Mouse (Mus musculus): ENCODE data around the gene Chrna1.

Gene Chrna1

GRCm38 (mm10) chr2:73592231-73593100 lies 12.3 kb upstream of the Chrna1 start:
- in situ Hi-C loops (cut with MboI; ENCODE audit: unreplicated experiment in 2 of 2): loop anchor here in 1 of 2 experiments (25.0 kb wide), 1 partner anchor 695 kb away; no protein-coding TSS in a partner anchor

DNA sequence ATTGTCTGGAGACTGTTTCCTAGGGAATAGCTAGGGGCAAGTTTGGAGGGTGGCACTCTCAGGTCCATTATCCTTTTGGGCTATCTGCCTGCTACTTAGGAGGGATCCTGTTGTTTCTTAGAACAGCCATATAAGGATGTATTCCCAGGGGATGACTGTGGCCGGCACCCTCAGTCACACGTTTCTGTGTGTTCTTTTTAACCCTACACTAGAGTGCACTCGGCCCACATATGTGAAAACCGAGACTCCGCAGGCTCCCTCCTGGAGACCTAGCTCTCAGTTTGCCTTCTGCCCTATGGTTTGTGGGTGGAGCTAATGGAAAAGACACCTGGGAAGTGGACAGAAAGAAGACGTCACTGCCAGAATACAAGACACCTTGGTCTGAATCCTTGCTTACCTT lies 11.1 kb upstream of the Chrna1 start:
- in situ Hi-C loops (cut with MboI; ENCODE audit: unreplicated experiment in 2 of 2): loop anchor here in 1 of 2 experiments (25.0 kb wide), 1 partner anchor 696 kb away; no protein-coding TSS in a partner anchor

DNA sequence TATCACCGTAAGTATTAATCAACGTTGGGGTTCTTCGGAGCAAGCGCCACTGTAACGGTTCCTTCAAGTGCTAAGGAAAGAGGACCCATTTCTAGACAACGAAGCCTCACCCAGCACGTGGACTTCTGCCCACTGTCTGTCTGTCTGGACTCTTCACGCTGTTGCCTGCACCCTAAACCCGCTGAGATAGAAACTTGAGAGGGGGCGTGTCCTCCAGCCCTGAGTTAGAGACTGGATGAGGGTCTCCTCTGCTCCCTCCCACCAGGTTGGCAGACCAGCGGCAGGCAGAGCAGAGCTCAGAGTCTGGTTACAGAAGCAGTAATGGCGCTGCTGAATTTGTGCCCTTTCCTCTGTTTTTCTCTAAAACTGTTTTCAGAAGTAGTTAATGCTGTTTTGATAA lies 10.0 kb upstream of the Chrna1 start:
- in situ Hi-C loops (cut with MboI; ENCODE audit: unreplicated experiment in 2 of 2): loop anchor here in 1 of 2 experiments (25.0 kb wide), 1 partner anchor 697 kb away; no protein-coding TSS in a partner anchor

- in situ Hi-C loops (cut with MboI; ENCODE audit: unreplicated experiment in 2 of 2): loop anchor here (5.0 to 25.0 kb wide), 5 partner anchors 406 to 1073 kb away; no protein-coding TSS in a partner anchor
These were observed 8.8 kb upstream of the Chrna1 start for GRCm38 (mm10) chr2:73588951-73589350.

- in situ Hi-C loops (cut with MboI; ENCODE audit: unreplicated experiment in 2 of 2): loop anchor here (5.0 to 25.0 kb wide), 5 partner anchors 408 to 1075 kb away; no protein-coding TSS in a partner anchor
These were observed 7.0 kb upstream of the Chrna1 start for GRCm38 (mm10) chr2:73587109-73587506.

DNA sequence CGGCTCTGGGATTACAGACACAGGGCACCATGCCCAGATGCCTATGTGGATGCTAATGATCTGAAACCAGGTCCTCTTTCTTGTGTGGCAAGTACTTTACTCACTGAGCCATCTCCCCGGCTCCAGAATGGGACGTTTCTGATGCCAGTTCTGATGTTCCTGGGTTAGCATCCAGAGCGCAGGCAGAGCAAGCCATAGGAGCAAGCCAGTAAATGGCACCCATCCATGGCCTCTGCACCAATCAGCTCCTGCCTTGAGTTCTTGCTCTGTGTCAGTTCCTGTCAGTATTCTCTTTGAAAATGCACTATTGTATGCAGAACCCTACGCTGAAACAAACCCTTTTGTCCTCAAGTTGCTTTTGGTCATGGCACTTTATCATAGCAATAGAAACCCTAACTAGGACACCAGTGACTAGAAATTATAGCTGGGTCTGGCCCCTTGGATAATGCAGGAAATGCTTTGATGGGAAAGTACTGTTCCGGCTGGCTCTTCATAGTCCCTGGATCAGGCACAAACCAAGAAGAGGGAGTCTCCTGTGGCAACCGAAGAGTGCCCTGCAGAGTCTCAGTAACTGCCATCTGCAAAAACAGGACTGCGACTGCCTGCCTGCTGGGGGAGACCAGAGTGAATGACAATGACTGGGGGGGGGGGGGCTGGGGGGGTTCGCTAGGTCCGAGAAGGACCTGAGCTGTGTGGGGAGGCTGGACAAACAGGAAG lies 6.4 kb upstream of the Chrna1 start:
- in situ Hi-C loops (cut with MboI; ENCODE audit: unreplicated experiment in 2 of 2): loop anchor here (5.0 to 25.0 kb wide), 5 partner anchors 408 to 1076 kb away; no protein-coding TSS in a partner anchor

GRCm38 (mm10) chr2:73585347-73585831 lies 5.3 kb upstream of the Chrna1 start:
- in situ Hi-C loops (cut with MboI; ENCODE audit: unreplicated experiment in 2 of 2): loop anchor here (5.0 to 25.0 kb wide), 5 partner anchors 409 to 1077 kb away; no protein-coding TSS in a partner anchor

DNA sequence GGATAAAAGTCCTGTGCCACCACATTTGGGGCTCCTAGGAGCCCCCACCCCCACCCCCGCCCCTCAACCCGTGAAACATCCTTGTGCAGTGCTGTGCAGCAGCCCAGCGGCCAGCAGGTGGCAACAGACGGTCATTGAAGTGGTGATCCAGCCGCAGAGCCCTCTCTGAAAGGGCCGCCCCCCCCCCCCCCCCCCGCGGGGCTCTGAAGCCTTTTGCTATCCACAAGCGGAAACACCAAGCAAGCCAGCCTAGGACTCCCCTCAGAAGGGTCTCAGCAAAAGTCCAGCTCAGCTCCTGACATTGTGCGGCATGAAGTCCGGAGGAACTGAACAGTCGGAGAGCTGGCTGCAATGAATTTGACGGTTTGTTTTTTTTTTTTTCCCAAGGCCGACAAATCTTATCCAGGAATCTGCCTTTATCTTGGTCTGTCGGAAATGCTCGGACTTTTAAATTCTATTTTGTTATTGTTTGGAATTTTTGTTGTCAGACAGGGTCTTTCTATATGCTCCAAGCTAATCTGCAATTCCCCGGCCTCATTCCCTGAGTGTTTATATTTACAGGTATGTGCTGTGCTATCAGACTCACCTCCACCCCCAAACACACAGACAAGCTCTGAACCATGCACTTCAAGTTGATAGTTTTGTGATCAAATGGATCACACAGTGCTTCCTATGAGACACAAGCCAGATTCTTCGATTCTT lies 4.7 kb upstream of the Chrna1 start:
- in situ Hi-C loops (cut with MboI; ENCODE audit: unreplicated experiment in 2 of 2): loop anchor here (5.0 to 25.0 kb wide), 7 partner anchors 163 to 1093 kb away; partner anchors contain the start of genes Hoxd11 (in 1 of the 2) and Hoxd12 (in 1 of the 2)

DNA sequence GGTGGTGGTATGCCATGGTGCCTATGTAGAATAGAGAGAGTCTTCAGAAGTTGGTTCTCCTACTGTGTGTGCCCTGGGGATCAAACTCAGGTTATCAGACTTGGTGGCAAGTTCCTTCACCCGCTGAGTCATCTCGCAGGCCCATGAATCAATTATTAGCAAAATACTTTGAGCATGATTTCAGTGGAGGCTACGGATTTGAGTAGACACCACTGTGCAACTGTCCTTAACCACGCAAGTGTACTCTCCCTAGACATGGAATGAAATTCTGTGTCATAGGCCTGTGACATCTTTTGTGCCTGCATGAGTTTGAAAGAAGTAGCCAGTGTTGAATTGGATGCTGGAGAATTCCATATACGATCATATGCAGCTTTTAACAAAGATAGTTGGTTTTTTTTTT lies 582 bp upstream of the Chrna1 start:
- in situ Hi-C loops (cut with MboI; ENCODE audit: unreplicated experiment in 2 of 2): loop anchor here (5.0 to 25.0 kb wide), 5 partner anchors 167 to 1097 kb away; partner anchors contain the start of genes Hoxd11 (in 1 of the 2) and Hoxd12 (in 1 of the 2)

DNA sequence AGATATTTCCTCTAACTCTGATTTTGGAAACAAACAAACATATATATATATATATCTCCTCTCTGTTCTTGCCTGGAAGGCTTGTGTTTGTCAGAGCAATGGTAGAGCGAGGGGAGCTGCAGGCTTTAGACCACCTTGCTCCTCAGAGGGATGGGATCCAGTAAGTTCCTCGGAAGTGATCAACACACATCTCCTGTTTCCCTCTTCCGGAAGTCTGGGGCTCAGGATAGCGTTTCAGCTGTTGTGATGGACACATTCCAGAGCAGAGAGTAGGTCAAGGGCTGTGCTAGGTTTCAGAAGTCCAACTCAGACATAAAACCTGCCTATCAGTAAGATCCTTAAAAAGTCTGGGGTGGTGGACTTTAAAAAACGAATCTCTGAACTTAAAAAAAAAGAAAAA lies 970 bp downstream of the Chrna1 start:
- in situ Hi-C loops (cut with MboI; ENCODE audit: unreplicated experiment in 2 of 2): loop anchor here in 1 of 2 experiments (25.0 kb wide), 1 partner anchor 708 kb away; no protein-coding TSS in a partner anchor

DNA sequence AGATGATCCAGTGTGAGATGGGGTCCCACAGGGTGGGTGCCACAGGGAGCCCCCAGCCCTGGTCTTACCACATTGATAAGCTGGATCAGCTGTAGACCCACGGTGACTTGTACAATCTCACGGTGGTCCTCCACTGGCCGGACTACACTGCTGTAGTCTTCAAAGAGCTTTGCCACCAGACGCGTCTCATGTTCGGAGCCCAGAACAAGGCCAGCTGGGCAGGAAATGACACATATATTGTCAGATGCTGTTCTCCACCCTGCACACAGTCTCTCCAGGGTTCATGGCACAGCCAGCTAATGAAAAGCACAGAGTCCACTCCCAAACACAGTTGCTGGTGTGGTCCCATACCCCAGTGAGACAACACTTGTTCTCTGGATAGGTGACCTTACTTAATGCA lies 5.7 kb downstream of the Chrna1 start:
- in situ Hi-C loops (cut with MboI; ENCODE audit: unreplicated experiment in 2 of 2): loop anchor here in 1 of 2 experiments (25.0 kb wide), 2 partner anchors 313 to 963 kb away; partner anchors contain the start of gene Atf2

DNA sequence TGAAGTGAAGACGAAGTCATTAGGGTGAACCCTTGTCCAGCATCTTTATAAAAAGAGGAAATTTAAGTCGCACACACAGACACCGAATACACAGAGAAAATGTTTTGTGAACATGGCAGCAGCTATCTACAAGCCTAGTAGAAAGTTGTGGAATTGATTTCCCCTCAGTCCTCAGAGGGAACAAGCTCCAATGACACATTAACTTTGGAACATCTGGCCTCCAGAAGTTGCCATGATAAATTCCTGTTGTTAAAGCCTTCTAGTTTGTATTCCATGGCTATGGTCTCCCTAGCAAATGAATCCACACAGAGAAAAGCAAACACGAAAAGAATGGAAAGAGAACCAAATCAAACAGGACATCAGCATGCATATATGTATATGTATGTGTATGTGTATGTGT lies 6.6 kb downstream of the Chrna1 start:
- in situ Hi-C loops (cut with MboI; ENCODE audit: unreplicated experiment in 2 of 2): loop anchor here in 1 of 2 experiments (25.0 kb wide), 2 partner anchors 314 to 964 kb away; partner anchors contain the start of gene Atf2

DNA sequence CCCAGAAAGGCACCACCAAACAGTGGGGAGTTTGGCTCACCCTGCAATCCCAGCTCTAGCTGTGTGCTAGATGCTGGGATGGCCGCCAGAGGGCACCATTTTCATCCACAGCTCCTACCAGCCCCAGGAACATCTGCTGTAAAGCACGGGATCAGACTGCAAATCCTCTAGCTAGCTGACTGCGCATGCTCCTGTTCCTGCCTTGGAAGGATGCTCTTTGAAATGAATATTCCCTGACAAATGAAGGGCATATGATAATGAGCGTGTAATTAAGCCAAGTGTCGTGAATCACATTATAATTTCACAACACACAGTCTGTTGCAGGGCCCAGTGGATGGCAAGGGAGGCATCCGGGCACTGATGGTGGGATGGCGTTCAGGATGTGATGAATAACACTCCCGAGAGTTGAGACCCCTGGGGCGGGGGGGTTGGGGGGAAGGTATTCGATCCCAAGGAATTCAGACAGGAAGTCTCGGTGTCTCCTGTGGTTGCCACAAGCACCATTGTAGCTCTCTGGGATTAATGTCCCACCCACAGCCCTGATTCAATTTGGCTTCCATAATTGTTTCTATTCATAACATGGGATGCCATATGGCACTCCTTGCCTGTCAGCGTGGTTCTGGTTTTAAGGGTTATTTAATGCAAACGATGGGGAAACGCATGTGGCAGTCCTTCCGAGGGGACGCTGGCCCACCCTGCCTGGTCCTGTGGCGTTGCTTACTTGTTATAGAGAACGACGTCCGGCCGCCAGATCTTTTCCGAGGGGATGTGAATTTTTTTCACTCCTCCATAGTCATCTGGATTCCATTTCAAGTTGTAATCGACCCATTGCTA lies 7.4 kb downstream of the Chrna1 start:
- in situ Hi-C loops (cut with MboI; ENCODE audit: unreplicated experiment in 2 of 2): loop anchor here in 1 of 2 experiments (25.0 kb wide), 2 partner anchors 315 to 965 kb away; partner anchors contain the start of gene Atf2

DNA sequence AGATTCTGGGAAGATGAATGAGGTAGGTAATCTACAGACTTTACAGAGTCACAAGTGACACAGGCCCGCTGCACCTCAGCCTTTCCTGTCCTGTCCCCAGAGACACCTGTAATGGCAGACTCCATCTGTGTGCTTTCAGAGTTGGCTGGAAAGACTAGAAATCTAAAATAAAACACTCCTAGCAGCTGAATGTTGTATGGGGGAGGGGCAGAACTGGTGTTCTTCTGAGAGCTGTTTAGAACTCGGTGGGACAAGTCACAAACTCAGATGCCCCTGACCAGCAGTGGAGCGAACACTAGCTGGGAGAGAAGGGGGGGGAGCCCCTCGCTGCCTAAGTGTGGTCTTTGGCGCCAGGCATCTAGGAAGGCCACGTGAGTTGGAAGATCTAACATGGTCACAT lies 8.2 kb downstream of the Chrna1 start:
- in situ Hi-C loops (cut with MboI; ENCODE audit: unreplicated experiment in 2 of 2): loop anchor here in 1 of 2 experiments (25.0 kb wide), 2 partner anchors 315 to 965 kb away; partner anchors contain the start of gene Atf2

- in situ Hi-C loops (cut with MboI; ENCODE audit: unreplicated experiment in 2 of 2): loop anchor here in 1 of 2 experiments (25.0 kb wide), 2 partner anchors 316 to 966 kb away; partner anchors contain the start of gene Atf2
These were observed 8.8 kb downstream of the Chrna1 start for GRCm38 (mm10) chr2:73571304-73571703.

GRCm38 (mm10) chr2:73566989-73567605 lies 13.0 kb downstream of the Chrna1 start:
- in situ Hi-C loops (cut with MboI; ENCODE audit: unreplicated experiment in 2 of 2): loop anchor here (10.0 to 25.0 kb wide), 4 partner anchors 72 to 1018 kb away; partner anchors contain the start of gene Atf2 (in 1 of the 2)

DNA sequence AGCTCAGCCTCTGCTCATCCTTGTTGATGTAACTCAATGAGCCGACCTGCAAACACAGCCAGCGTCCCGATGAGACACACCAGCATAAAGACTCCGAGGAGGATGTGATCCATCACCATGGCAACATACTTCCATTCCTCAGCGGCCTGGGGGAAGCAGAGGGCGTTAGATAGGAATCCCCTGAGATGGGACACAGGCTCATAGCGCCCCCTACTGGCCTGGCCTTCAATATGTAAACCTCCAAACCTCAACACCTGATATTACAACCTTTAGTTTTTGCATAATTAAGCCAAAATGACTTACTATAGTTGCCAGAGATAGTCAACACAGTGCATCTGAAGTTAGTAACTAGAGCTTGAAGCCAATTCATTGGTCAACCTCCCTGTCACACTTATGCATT lies 14.0 kb downstream of the Chrna1 start:
- in situ Hi-C loops (cut with MboI; ENCODE audit: unreplicated experiment in 2 of 2): loop anchor here (10.0 to 25.0 kb wide), 4 partner anchors 71 to 1019 kb away; partner anchors contain the start of gene Atf2 (in 1 of the 2)

DNA sequence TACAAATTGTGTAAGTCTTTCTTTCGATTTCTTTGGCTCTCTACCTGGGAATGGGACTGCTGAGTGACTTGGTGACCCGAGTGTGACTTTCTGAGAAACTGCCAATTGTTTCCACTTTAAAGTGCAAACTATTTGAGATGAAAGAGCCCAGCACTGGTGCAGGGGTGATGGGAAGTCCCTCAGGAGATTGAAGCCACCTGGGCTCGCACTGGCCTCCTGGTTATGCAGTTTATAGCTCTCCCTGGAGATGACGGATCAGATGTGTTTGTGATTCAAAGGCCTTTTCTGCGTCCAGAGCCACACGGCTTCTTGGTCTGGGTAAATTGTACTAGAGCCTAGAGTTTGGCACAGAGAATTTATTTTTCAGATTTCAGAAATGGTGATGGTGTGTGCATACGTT lies 16.4 kb downstream of the Chrna1 start:
- in situ Hi-C loops (cut with MboI; ENCODE audit: unreplicated experiment in 2 of 2): loop anchor here (5.0 to 25.0 kb wide), 5 partner anchors 69 to 1021 kb away; partner anchors contain the start of genes Atf2 (in 1 of the 2) and Atp5g3 (in 1 of the 2)
